Mouse (Mus musculus) CD4-positive, CD25-positive, alpha-beta regulatory T cell, adult 4 months (primary cell): ENCODE results near the gene Birc7. TPM values are rescaled to one million over a fixed set of nuclear protein-coding genes. Genes with fewer than 3 reads are reported as not detected.
A peak's percentile ranks its signal among the peaks of the same experiment; 100 is the strongest.

Experiments
- ATAC-seq: one replicate; pipeline ENCODE4 v1.8.0; 2017
- polyA plus RNA-seq, 2 experiments: library from polyadenylated mRNA; unstranded; fragments of 100-300 nt; shearing (Covaris generic); gene quantifications; one replicate each; pipeline ENCODE4 v1.2.1; 2017

Birc7 gene
- polyA plus RNA-seq: not detected

GRCm38 (mm10) chr2:180928723-180929122 is at the start of gene Birc7:
Birc7 (plus strand) TSS chr2:180929023.
- ATAC-seq: no peak

GRCm38 (mm10) chr2:180879365-180880067 is 49.3 kb upstream of the Birc7 start:
- ATAC-seq: no peak

- no peak for ATAC-seq
Measured at GRCm38 (mm10) chr2:180881281-180881680, 47.5 kb upstream of the Birc7 start.

- no peak for ATAC-seq
Measured at GRCm38 (mm10) chr2:180885270-180885669, 43.6 kb upstream of the Birc7 start.

GRCm38 (mm10) chr2:180889271-180889920 is 39.4 kb upstream of the Birc7 start:
- no peak for ATAC-seq

GRCm38 (mm10) chr2:180889921-180890280 is 38.9 kb upstream of the Birc7 start:
- no peak for ATAC-seq

GRCm38 (mm10) chr2:180890422-180891074 is 38.3 kb upstream of the Birc7 start:
- no peak for ATAC-seq

DNA sequence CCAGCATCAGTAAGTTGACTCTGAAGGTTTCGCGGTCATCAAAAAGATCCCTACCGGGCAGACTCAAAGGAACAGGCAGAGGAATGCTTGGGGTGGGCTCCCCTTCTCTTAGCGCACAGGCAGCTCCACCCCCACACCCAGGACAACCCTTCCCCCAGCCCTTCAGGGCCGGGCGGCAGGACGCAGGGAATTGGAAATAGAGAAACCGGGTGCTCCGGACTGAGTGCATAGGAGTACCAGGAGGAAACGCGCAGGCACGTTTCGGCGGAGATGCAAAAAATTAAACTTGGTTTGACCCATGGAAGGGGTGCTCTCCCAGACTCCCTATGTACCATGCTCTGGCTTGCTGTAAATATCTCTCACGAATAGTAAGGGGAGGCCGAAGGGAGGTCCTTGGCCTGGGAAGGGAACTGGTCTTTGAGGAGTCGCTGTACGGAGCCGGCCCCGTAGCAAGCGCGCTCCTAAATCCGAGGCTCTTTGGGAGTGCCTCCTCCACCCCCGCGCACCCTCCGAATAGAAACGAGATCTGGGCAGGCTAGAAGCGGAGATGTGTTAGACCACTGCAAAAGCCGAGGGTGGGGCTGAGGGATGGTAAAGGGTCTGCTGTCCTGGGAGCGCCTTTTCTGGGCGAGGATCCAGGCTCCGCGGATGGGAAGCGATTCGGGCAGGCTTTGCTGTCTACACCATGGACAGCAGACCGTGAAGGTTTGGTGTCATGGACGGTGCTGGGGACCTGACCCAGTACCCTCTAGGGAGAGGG is 37.6 kb upstream of the Birc7 start:
- no peak for ATAC-seq

- no peak for ATAC-seq
Measured at GRCm38 (mm10) chr2:180891835-180892323, 36.9 kb upstream of the Birc7 start.

GRCm38 (mm10) chr2:180892841-180893521 is 35.8 kb upstream of the Birc7 start:
- no peak for ATAC-seq

- ATAC-seq: no peak
Measured at GRCm38 (mm10) chr2:180893537-180894028, 35.2 kb upstream of the Birc7 start.

- no peak for ATAC-seq
Measured at GRCm38 (mm10) chr2:180894029-180894623, 34.7 kb upstream of the Birc7 start.

DNA sequence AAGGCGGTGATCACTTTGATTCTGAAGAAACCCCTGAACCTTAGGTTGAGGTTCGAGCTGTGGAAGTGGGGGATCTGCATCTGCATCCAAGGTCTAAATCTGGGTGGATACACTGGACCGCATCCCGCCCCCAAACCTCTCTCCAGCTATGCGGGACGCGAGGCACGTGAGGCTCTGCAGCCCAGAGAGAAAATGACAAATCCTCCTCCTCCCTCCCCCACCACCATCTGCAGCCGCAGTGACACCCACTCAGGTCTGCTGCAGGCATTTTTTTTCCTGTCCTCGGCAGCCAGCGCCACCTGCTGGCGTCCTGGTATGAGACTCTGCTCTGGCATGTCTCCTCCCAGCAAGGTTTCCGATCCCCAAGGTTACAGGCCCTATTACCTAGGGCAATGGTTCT is 34.1 kb upstream of the Birc7 start:
- peak; percentile 77 for ATAC-seq

DNA sequence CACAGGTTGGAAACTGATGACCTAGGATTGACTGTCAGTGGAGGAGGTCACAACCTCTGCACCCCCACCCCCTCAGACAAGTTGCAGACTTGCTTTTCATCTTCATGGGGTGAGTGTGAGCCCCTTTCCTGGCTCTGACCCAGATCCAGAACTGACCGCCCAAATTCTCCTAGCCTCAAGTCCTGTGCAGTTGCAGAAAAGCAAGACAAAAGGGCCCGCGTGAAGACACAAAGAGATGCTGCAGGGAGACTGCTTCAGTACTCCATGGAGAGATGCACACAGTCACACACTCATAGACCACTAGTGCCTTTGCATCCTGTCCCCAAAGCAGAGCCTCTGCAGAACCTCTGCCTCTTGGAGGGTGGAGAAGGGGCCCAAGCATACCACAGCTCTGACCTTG is 33.5 kb upstream of the Birc7 start:
- no peak for ATAC-seq

- no peak for ATAC-seq
Measured at GRCm38 (mm10) chr2:180895837-180896525, 32.8 kb upstream of the Birc7 start.

DNA sequence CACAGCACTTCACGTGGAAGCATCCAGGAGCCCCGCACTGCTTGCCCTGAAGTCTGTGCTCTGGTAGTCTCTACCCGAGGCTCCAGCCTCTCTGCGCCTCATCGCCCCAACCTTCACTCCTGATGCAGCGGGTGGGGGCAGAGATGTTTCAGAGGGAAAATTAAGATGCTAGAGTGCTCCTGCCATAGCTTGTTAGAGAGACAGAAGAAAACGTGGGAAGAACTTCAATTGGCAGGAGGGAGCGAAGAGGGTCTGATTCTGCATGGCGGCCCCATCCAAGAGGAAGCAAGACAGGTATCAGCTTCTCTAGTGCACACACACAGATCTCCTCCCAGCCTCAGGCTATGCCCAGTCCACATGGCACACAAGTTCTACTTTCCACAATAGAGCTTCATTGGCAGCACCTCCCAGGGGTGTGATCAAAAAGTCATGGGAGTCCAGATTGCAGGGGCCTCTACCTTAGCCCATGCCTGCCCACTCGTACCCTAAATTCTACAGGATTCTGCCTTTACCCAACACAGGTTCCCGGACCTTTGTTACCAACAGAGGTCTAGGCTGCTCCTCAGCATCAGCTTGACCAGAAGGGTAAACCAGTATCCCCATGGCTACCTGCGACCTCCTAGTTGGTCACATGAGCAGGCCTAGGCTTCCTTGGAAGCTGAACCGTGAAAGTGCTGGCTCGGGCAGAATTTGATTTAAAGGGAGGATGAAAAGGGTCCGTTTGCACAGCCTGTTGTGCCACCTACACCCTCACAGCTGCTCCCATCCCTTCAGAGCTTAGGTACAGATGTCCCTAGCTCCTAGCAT is 31.8 kb upstream of the Birc7 start:
- ATAC-seq: no peak

- no peak for ATAC-seq
Measured at GRCm38 (mm10) chr2:180897857-180898256, 31.0 kb upstream of the Birc7 start.

GRCm38 (mm10) chr2:180902086-180902485 is 26.7 kb upstream of the Birc7 start:
- ATAC-seq: no peak

- ATAC-seq: no peak
Measured at GRCm38 (mm10) chr2:180904435-180905208, 24.2 kb upstream of the Birc7 start.
